Mouse (Mus musculus): ENCODE data around the gene Gpr12.
"Not testable (repeated sequence)": the region's sequence is repeated elsewhere in the genome, so short reads cannot be mapped to it uniquely, and the experiment has no call there.

The Gpr12 gene

DNA sequence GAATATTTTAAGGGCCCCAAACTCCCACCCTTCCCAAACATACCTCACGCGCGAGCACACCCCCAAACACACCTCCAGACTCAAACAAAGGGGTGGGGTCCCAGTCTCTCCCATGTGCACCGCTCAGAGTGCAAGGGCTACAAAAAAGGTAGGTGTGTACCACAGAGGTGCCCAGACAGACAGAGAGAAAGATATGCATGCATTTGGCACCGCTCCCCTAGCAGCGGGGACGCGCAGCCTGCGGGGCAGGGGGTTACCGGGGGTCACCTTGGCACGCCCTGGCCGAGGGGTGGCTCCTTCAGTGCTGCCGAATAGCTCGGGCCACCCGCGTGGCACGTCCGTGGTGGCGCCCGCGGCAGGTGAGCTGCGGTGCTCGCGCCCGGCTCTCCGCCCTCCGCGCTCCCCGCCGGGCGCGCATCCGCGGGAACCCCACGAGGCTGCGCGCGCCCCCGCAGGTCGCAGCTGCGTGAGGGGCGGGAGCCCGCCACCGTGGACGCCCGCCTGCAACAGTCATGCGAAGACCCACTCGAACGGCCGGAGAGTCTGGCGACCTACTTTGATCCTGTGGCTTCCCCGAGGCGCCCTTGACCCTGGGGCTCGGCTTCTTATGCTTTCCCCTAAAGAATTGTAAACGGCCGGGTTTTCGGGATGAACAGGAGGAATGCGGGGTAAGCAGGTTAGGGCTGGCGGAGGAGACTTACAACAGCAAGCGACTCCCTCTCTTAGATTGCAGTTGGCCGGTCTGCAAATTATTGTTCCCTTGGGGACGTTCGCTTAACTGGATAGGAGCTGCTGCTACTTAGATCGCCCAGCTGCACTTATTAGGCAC lies at the start of gene Gpr12:
TSS of gene Gpr12 (minus strand) at position 762 of the 829 bp plus-strand sequence.
- DNase-seq (ENCODE audit: low spot score in 2 of 2): no peak

DNA sequence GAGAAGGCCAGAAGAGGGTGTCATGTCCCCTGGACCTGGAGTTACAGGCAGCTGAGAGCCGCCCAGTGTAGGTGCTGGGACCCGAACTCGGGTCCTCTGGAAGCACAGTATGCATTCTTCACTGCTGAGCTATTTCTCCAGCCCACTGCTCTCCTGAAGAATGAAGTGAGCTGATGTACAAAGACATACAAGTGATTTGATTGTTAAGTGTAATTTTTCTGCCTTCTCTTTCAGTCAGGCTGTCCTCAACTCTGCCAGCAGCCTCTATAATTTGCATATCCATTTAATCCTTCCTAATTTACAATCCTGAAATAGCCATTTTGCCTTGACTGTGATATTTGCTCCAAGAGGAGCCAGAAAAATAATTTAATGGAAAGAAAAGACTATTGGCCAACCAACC lies 46.6 kb upstream of the Gpr12 start:
- DNase-seq (ENCODE audit: low spot score in 2 of 2): no peak

DNA sequence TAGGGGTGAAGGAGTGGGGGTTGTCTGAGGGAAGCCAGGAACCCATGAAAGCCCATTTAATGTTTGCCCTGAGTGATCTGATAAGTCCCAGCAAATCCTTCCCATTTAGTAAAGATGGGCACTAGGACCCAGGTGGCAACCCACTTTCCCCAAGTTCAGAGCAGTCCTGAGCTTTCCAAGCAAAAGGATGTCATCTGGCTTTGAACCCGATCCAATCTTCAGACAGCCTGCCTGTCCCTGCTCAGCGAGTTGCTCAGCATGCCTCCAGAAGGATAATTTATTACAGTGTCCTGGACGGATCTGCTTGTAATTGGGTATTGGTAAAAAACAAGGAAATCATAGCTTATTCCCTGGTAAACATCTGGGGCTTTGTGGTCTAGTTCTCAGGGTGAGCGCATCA lies 45.9 kb upstream of the Gpr12 start:
- DNase-seq (ENCODE audit: low spot score in 2 of 2): no peak

DNA sequence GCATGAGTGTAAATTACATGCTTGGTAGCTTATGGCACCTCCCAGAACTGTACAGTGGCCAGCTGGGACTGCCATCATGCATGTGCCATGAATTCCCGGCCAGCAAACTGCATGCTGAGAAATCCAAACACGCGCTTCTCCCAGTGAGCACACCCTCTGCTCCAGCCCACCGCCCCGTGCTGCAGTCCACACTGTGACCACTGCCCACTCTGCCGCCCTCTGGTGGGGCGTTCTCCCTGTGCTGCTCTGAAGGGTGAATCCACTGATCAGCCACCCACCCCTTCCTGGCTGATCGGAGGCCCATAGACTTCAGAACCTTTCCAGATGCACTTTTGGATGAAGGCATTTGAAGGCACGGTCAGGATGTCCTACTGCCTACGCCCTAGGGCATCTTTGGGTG lies 44.6 kb upstream of the Gpr12 start:
- DNase-seq (ENCODE audit: low spot score in 2 of 2): no peak

DNA sequence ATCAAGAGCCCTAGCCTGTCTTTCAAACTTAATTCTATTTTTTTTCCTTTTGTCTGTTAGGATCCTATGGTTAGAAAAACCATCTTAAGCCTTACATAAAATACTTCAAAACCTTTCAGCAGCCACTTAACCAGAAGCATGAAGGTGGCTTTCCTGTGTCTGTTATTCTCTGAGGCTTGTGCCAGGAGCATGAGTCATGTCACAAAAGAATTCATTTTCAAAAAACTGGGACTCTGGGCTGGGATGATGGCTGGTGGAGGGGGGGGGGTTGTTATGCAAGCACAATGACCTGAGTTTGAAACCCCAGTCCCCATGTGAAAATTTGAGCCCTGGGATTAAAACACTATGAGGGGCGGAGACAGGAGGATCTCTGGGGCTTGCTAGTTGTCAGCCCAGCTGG lies 43.8 kb upstream of the Gpr12 start:
- DNase-seq (ENCODE audit: low spot score in 2 of 2): no peak

DNA sequence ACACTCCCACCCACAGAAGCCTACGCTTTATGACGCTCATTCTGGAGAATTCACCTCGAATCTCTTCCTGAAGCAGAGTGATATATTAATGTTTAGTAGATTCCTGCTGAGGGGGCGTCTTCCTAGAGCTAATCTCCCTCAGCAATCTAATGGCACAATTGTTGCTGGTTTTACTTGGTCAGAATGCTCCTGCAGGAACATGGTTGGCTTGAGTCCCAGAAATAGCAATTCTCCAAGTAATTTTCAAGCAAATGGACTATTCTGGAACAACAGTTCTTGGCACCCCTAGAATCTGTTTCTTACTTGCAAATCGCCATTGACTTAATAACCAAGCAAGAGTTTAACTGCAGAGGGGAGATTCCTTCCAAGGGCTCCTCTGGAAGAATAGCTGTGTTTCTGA lies 42.9 kb upstream of the Gpr12 start:
- DNase-seq (ENCODE audit: low spot score in 2 of 2): no peak

DNA sequence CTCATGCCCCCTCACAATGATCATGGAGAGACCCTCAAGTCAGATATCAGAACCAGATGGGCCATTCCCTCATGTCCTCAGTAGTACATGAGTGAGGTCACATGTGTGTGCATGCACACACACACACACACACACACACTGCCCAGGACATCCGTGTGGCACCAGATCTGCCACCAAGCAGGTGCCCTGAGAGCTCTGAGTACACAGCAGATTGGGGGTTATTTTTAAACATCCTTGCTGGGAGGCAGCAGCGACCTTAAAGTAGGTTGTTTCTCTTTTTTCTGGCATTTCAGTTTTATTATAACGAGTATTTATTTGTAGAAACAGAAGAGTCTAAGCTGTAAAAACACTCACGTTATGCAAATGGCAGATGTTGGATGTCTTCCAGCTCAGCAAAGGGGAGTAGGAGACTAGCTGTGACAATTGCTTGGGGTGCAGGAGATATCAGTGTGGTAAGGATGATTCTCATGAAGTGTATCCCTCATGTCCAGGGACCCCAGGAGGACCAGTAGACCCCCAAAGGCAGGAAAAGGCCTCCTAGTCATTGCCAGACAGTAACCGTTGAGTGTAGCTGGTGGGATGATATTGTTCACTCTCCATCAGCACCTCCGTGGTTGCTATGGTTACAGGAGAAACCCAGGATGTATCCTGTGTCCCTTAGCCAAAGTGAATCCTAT lies 40.7 kb upstream of the Gpr12 start:
- DNase-seq (ENCODE audit: low spot score in 2 of 2): no peak

DNA sequence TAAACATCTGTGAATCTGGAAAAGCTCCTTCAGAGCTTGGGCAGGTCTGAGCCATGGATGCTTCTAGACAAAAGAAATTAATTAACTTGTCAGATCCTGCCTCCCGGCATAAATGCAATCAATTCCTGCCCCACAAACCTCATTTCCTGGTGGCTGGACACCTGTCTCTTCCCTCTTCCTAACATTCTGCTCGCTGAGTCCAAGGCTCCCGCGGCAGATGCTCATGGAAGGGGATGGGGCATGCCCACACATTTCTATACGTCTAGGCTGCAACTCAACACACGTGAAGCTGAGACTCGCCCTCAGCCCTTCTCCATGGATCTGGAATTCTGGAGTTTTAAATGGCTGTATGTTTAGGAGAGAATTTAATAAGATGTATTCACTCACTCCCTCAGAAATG lies 26.8 kb upstream of the Gpr12 start:
- no peak for DNase-seq (ENCODE audit: low spot score in 2 of 2)

DNA sequence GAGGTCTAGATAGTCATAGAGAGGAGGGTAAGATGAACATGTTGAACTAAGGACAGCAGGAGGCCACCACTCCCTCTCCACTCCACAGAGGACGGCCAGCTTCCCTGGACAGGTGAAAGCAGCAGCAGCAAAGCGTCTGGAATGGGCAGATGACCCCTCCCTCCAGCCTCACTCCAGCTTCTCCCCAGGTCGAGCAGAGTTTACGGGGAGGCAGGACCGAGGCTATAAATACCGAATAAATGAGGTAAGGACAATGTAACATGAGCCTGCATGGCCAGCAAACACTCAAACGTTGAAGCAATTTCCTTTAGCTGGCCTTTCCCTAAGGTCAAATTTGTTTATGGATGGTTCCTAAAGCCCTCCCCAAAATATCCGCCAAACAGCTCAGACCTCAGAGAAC lies 26.0 kb upstream of the Gpr12 start:
- no peak for DNase-seq (ENCODE audit: low spot score in 2 of 2)

DNA sequence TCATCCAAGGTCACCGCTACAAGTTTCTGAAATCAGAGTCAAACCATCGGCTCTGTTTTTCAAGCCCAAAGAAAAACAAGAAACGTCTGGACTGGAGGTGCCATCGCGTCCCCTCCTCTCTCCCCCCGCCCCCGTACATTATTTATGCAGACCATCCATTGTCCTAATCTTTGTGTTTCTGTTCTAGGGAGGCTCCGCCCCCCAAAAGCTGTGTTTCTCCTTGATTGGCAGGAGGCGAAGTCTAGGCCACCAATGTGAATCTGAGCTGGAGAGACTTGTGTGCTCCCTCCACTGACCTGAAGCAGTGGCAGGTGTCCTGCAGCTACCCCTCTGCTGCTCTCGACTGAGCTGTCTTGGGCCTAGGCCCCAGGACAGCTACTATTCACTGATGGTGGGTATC lies 24.6 kb upstream of the Gpr12 start:
- no peak for DNase-seq (ENCODE audit: low spot score in 2 of 2)

DNA sequence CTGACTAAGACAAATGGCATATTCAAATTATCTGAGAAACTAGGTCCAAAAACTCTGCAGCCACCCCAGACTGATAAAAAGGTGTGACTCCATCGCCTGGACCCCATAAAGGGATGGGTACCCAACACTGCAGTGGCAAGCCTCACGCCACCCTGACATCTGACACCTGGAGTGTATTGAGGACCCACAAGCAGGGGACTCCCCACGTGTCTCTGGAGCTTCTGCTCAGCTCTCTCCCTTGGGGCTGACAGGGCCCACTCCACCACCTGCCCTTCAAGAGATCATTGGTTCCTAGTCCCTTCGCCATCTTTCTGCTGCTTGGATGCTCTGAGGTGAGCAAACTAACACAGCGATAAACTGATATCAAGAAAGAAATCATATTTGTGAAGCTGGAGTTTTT lies 22.8 kb upstream of the Gpr12 start:
- DNase-seq (ENCODE audit: low spot score in 2 of 2): no peak

DNA sequence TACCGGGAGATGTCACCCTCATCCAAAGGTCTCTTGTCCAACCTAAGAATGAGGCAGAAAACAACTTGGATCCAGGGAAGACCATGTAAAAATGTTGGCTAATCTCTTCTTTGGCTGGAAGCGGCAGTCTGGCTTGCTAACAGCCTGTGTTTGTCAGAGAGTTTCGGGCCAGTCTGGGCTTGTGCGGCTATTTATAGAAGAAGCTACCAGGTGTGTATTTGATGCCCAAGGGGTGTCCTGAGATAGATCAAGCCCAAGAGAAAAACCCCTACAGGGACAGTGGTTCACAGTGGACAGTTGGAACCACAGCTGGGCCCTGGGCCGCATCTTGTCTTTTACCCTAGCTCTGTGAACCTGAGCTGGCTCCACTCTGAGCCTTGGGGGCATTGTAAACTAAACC lies 21.9 kb upstream of the Gpr12 start:
- no peak for DNase-seq (ENCODE audit: low spot score in 2 of 2)

DNA sequence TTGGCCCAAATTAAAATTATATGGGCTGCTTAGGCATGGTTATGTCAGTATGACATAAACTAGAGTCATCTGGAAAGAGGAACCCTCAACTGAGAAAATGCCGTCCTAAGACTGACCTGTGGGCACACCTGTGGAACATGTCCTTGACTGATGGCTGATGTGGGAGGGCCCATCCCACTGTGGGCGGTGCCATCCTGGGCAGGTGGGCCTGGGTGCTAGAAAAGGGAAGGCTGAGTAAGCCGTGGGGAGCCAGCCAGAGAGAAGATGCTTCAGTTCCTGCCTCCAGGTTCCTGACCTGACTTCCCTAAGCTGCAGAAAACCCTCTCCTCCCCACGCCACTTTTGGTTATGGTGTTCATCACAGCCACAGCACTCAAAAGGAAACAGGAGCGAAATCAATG lies 21.2 kb upstream of the Gpr12 start:
- no peak for DNase-seq (ENCODE audit: low spot score in 2 of 2)

DNA sequence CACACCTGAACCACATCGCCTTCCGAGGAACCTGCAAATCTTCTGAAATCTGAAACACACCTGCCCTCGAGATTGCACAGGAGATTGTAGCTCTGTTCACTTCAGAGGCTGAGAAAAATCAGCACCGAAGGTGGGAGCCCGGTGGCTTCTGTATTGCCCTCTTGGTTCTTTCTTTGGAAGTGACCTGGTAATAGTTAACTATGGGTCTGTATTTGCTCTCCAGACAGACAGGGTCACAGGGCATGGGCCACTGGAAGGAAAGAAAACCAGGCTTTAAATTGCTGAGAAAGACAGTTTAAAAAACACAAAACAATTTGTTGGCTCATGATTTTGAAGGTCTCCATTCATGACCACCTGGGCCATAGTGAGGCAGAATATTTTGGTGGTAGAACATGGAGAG lies 14.9 kb upstream of the Gpr12 start:
- DNase-seq (ENCODE audit: low spot score in 2 of 2): no peak

DNA sequence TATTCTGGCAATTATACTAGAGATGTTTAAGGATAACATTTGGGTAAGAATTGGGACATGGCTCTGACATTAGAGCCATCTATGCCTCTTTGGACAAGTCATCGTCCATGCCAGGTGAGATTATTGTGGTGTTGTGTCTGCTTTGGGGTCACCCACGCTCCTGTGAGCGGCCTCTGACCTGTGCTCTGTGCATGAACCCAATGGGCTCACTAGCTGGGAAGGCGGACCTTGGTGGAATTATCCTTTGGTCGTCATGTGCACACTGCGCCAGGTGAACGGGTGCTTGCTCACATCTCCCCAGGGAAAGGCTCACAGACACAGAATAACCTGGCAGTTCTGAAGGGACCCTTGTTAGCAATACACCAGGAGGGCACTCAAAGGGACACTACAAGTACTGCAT lies 14.2 kb upstream of the Gpr12 start:
- not testable (repeated sequence) for DNase-seq (ENCODE audit: low spot score in 2 of 2)

DNA sequence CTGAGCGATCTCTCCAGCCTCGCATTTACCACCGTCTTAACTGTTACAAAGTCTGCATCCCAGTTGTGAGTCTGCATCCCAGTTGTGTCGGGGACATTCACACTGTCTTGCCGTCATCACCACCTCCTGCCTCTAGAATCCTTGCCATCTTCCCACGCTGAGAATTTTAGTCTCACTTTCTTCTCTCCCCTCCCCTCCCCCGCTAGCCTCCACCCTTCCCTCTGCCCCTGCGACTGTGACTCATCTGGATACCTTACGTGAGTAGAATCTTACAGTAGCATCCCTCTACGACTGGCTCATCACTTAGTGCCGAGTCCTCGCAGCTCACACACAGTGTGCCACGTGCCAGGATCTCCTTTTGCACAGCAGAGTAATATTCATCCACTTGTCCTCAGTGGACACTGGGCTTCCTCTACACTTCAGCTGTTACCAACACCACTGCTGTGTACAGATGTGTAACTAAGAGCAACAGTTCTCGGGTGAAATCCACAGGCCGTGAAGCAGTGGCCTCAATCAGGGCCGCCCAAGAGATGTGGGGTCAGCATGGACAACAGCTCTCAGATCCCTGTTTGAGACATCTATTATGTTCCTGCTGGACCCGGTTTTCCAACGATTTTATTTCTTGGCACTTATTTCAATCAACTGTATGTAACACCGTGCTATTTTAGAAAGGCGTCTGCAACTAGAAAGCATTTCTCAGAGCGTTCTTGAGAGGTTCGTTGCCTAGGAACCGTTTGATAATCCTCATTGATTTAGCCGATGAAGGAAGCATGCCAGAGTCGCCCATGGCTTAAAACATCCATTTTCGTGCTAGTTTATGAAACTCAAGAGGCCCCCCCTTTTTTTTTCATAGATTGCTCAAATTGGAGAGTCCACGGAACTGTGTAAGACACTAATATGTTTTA lies 13.4 kb upstream of the Gpr12 start:
- DNase-seq (ENCODE audit: low spot score in 2 of 2): no peak

DNA sequence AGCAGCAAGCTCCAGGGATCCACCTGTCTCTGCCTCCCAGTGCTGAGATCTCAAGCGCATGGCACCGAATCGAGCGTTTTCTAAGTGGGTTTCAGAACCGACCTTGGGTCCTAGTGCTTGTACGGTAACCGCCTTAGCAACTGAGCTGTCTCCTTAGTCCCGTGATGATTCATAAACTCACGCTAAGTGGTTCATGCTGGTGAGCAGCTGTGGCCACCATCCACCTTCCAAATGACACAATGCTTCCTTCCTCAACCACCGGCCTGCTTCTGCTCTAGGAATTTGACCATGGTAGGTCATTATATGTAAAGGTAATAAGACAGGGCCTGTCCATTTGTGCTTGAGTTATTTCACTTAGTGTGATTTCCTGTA lies 12.4 kb upstream of the Gpr12 start:
- DNase-seq (ENCODE audit: low spot score in 2 of 2): no peak

DNA sequence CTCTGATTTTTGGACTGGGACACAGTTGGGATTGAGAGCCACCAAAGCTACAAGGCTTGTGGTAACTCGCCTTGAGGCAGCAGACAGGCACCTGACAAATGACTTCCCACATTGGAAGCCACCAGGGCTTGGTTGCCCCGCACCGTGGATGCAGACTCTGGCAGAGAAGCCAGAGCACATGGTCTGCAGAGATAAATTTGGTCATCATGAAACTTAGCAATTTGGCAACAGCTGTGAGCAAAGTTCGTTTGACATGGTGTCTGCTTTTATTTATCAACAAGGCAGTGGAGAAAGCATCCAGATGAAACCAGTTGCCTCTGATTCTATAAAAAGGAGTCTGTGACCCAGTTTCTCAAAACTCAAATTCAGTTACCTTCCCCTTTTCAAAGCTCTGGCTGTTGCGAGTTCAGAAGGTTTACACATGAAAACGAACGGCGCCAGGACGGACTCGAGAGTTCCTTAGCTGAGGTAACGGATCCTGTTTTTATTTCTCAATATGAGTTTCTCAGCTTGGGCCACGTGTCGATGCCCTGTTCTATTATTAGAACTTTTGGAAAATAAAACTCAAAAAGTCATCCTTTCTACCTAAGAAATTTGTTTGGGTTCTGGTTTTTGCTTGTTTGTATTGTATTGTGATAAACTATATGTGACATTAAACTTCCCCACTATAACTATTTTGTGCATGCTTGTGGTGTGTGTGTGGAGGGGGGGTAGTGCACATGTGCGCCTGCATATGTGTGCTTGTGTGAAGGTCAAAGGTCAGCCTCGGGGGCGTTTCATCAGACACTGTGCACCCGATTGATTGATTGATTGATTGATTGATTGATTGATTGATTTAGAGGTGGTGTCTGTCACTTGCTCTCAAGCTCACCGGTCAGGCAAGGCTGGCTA lies 11.8 kb upstream of the Gpr12 start:
- no peak for DNase-seq (ENCODE audit: low spot score in 2 of 2)

DNA sequence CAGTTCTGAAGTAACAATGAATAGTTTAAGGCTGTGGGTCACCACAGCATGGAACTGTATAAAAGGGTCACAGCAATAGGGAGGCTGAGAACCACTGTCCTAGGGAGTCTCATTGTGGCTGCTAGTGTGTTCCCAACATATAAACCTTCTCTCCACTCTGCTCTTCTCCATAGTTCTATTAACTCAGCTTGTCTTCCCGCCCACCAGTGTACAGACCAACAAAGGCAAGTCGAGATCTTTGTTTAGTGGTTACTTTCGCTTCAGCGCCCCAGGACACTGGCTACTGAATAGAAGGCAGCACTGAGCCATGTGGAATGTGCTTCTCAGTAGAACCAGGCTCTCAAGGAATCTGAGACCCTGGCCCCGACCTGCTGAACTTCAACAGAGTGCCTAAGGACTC lies 7.5 kb upstream of the Gpr12 start:
- no peak for DNase-seq (ENCODE audit: low spot score in 2 of 2)

DNA sequence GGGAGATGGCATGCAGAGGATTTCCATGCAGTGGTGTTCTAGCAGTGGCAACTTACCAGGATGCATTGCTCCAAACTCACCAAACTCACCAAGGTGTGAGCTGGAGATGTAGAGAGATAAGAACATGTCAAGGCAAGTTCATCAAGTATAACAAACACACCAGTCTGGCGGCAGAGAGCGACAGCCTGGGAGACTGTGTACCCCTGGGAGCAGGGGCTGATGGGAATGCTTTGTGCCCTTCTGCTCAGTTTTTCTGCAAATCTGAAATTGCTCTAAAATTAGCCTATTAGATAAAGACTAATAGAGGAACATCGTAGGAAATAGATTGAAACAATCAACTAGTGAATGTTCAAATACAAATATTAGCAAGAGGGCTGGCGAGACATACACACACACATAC lies 6.6 kb upstream of the Gpr12 start:
- DNase-seq (ENCODE audit: low spot score in 2 of 2): no peak

DNA sequence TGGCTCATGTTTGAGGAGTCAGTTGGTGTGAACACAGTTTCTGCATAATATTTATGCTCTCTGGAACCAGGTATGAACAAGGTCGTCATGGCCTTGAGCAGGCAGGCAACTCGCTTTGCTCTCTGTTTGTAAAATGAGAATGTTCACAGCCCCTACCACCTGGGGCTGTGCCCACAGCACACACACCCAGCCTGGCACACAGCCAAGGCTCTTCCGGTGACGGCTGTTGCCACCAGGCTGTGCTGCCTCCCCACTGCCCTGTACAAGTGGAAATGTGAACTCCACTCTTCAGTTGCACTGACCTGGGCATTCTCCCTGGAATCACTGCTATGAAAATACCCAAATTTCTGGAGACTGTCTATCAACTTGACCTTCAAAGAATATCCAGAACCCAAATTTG lies 5.9 kb upstream of the Gpr12 start:
- no peak for DNase-seq (ENCODE audit: low spot score in 2 of 2)

All from spleen, postnatal 14 days (tissue).